Mouse (Mus musculus) stomach, postnatal 0 days (tissue): Measurements from ENCODE around the gene Alas2. TPM values are rescaled to one million over a fixed set of nuclear protein-coding genes. Genes with fewer than 3 reads are reported as not detected.

ENCODE experiments used
- ATAC-seq: fragments of 200-750 bp; cut with Nextera tagmentation; 2 replicates; pipeline ENCODE4 v1.8.0; 2017; ENCODE audit not compliant: low FRiP score, low TSS enrichment
- DNase-seq: peaks from one replicate; pipeline ENCODE4 v3.0.0-alpha.2; 2016; ENCODE audit warnings: low spot score
- H3K27ac ChIP-seq: fragments of 300-500 bp; sonication (generic); replicated peaks from 2 replicates; pipeline ENCODE4 v1.5.1; 2014; ENCODE audit warnings: mild to moderate bottlenecking, control low read depth
- H3K27me3 ChIP-seq: fragments of 300-500 bp; sonication (generic); 2 replicates; pipeline ENCODE4 v1.6.1; 2014; ENCODE audit warnings: low read length; ENCODE audit not compliant: control insufficient read depth, insufficient read depth
- H3K36me3 ChIP-seq: fragments of 300-500 bp; sonication (generic); 2 replicates; pipeline ENCODE4 v1.6.1; 2014; ENCODE audit warnings: low read length, mixed read lengths; ENCODE audit not compliant: control insufficient read depth, insufficient read depth
- H3K4me1 ChIP-seq: fragments of 300-500 bp; sonication (generic); replicated peaks from 2 replicates; pipeline ENCODE4 v1.6.1; 2014; ENCODE audit warnings: antibody characterized with exemption; ENCODE audit not compliant: control insufficient read depth, insufficient read depth
- H3K4me2 ChIP-seq: fragments of 300-500 bp; sonication (generic); replicated peaks from 2 replicates; pipeline ENCODE4 v1.6.1; 2014; ENCODE audit warnings: low read depth, mild to moderate bottlenecking, control low read depth, moderate library complexity
- H3K4me3 ChIP-seq: fragments of 300-500 bp; sonication (generic); 2 replicates; pipeline ENCODE4 v1.5.1; 2014; ENCODE audit warnings: low read depth, low read length, control low read depth
- H3K9ac ChIP-seq: fragments of 300-500 bp; sonication (generic); 2 replicates; pipeline ENCODE4 v1.6.1; 2014; ENCODE audit warnings: mild to moderate bottlenecking, low read length, control low read depth, mixed read lengths
- H3K9me3 ChIP-seq: fragments of 300-500 bp; sonication (generic); 2 replicates; pipeline ENCODE4 v1.6.1; 2016; ENCODE audit warnings: low read length; ENCODE audit not compliant: control insufficient read depth
- CTCF ChIP-seq: IDR thresholded peaks from 2 replicates; pipeline ENCODE4 v1.5.1; 2016; ENCODE audit warnings: antibody characterized with exemption, low read depth, mild to moderate bottlenecking, moderate library complexity
- EP300 ChIP-seq: optimal IDR thresholded peaks from 2 replicates; pipeline ENCODE3; 2016; ENCODE audit warnings: antibody characterized with exemption
- WGBS: fragments of 180-500 bp; shearing (Covaris S2); extraction: QIAGEN DNeasy Blood & Tissue Kit; methylation state at CpG from one replicate; pipeline ENCODE4 v1.1.7; 2014; 5-methylcytosine and 5-hydroxymethylcytosine counted together
- polyA plus RNA-seq: library from polyadenylated mRNA; unstranded; fragments of >200 nt; fragmentation: Nextera tagmentation; extraction: Ambion mirVana; gene quantifications from 2 replicates; pipeline ENCODE4 v1.2.1, GENCODE M21; 2015

The Alas2 gene
- polyA plus RNA-seq: 4.6 and 5.5 TPM in 2 replicates

DNA sequence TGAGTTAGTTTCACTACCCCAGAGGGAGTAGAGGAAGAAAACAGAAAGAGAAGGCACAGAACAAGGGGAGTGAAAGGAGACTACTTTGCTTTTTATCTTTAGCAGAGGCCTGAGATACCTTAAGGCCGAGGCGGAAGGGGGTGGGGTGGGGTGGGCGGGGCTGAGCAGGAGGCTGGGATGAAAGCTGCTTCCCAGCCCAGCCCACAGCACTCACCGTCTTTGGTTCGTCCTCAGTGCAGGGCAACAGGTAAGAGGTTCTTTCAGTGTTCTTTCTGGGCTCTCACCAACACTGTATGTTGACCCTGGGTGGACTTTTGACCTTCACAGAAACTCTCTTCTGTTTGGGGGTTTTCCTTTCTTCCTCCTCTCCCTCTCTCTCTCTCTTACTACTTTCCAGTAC, at the start of gene Alas2:
TSS of gene Alas2 (plus strand) at position 137 of the 400 bp plus-strand sequence.
- 34% methylated on average over 5 of the region's 5 CpGs for WGBS
- no peaks in the 10 kb centered on the region for H3K36me3 ChIP-seq
- H3K9me3 ChIP-seq: no peaks in the 10 kb centered on the region
- H3K4me2 ChIP-seq: no peak within 1 kb of the TSS
- ATAC-seq: no peak
- TF ChIP-seq CTCF (no peak), EP300 (no peak)
- no peak within 1 kb of the TSS for H3K4me3 ChIP-seq
- H3K27me3 ChIP-seq: no peaks in the 10 kb centered on the region
- no peaks in the 10 kb centered on the region for H3K4me1 ChIP-seq
- no peak within 1 kb of the TSS for H3K27ac ChIP-seq
- H3K9ac ChIP-seq: no peak within 1 kb of the TSS
- DNase-seq: no peak

DNA sequence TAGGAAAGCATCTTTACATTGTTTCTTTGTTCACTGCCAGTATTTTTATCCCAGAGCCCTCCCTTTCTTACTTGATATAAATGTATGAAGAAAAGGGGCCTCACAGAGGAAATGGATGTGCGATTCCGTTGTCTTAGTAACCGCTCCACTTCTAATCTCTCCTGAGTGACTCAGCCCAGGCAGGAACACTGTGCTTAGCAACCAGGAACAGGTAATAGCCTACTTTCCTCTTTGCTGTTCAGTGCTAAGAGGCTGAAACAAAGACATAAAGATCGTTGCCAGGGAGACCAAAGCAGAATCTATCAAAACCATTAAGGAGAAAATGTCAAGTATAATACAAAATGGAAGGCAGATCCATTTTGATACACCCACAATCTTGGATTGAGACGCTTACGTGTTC, 38.5 kb upstream of the Alas2 start:
- no peak overlapping the region for H3K4me2 ChIP-seq
- H3K36me3 ChIP-seq: no peaks in the 10 kb centered on the region
- no peaks in the 10 kb centered on the region for H3K27me3 ChIP-seq
- no peaks in the 10 kb centered on the region for H3K9me3 ChIP-seq
- no peaks in the 10 kb centered on the region for H3K4me1 ChIP-seq
- DNase-seq (no peak), ATAC-seq (no peak)
- WGBS: 75% methylated on average over 6 of the region's 6 CpGs
- no peak overlapping the region for H3K4me3 ChIP-seq
- H3K27ac ChIP-seq: no peak overlapping the region
- TF ChIP-seq CTCF (no peak), EP300 (no peak)
- no peak overlapping the region for H3K9ac ChIP-seq

DNA sequence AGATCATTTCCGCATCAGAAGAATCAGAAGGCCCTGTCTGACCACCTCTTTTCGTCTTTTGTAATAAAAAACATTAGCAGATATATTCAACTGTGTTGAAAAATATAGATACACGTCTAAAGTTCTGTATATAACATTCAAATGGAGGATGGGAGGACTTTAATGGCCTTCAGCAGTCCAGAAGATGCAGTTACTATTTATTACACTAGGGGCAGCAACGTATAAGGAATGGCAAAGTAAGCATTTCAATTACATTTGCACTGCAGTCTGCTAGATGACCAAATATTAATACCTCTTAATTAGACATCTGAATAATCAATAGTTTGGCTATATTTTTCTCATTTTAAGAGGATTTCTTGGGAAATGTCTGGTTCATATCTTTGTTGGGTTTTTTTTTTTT, 36.5 kb upstream of the Alas2 start:
- H3K9ac ChIP-seq: no peak overlapping the region
- no peak overlapping the region for H3K4me3 ChIP-seq
- no peaks in the 10 kb centered on the region for H3K36me3 ChIP-seq
- no peaks in the 10 kb centered on the region for H3K27me3 ChIP-seq
- no peak for TF ChIP-seq EP300
- TF ChIP-seq CTCF: peak; percentile 75
- H3K27ac ChIP-seq: no peak overlapping the region
- H3K4me1 ChIP-seq: no peaks in the 10 kb centered on the region
- no peak overlapping the region for H3K4me2 ChIP-seq
- ATAC-seq: no peak
- no peak for DNase-seq
- WGBS: 39% methylated on average over 4 of the region's 4 CpGs
- no peaks in the 10 kb centered on the region for H3K9me3 ChIP-seq

DNA sequence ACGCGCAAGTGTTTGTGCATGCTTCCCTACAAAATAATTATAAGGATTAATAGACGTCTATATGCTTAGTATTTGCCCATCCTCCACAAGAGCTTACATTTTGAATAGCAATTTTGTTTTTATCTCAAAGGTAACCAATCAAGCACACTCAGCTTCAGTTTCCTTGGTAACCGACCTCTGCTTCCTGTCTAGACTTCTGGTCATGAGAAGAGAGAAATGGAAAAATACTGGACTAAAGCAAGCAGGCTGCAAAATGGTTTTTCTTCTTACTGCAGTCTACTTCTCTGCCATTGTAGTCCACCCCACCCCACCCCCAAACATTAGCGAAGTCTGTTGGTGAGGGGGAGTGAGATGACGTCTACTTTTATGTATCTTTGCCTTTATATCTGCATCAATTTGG, 35.9 kb upstream of the Alas2 start:
- Histone ChIP-seq H3K4me2 (no peak overlapping the region), H3K4me3 (no peak overlapping the region), H3K27me3 (no peaks in the 10 kb centered on the region), H3K4me1 (no peaks in the 10 kb centered on the region), H3K27ac (no peak overlapping the region), H3K9me3 (no peaks in the 10 kb centered on the region), H3K9ac (no peak overlapping the region), H3K36me3 (no peaks in the 10 kb centered on the region)
- TF ChIP-seq CTCF: no peak
- no peak for TF ChIP-seq EP300
- DNase-seq: no peak
- ATAC-seq: no peak
- WGBS: 76% methylated on average over 6 of the region's 6 CpGs

DNA sequence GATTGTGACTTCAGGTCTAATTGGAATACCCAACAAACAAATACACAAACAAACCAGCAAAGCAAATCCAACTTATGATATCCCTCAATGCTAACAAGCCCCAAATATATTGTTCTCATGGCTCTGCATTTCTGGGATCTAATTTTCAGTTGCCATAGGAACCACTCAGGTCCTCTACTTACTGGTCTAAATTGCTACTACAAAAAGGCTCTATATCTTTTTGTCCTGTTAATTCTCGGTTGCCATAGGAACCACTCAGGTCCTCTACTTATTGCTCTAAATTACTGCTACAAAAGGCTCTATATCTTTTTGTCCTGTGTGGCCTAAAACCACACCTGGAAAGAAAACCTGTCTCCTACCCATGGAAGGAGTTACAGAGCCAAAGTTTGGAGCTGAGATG, 33.0 kb upstream of the Alas2 start:
- ATAC-seq: no peak

DNA sequence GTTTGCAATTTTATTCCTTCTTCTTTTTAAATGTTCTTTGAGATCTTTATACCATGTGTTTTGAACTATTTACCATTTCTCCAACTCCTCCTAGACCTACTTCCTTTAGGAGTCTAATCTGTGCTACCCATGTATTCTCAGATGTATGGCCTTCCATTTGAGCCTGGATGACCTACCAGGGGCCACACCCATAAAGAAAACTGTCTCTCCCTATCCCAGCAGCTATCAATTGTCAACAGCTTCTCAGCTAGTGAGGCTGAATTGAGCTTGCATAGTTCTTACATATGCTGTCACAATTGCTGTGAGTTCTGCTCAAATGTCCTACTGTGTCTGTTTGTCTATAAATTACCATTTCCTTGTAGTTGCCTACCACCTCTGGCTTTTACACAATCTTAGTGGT, 31.2 kb upstream of the Alas2 start:
- Histone ChIP-seq H3K9ac (no peak overlapping the region), H3K27ac (no peak overlapping the region), H3K4me2 (no peak overlapping the region), H3K9me3 (no peaks in the 10 kb centered on the region), H3K4me3 (no peak overlapping the region), H3K4me1 (no peaks in the 10 kb centered on the region), H3K27me3 (no peaks in the 10 kb centered on the region), H3K36me3 (no peaks in the 10 kb centered on the region)
- DNase-seq (no peak), ATAC-seq (no peak)
- TF ChIP-seq EP300: no peak
- no peak for TF ChIP-seq CTCF

More for the DNA sequence above, 33.0 kb upstream of the Alas2 start:
- no peak overlapping the region for H3K27ac ChIP-seq
- H3K4me3 ChIP-seq: no peak overlapping the region
- 84% methylated on average over 1 of the region's 1 CpGs for WGBS
- H3K27me3 ChIP-seq: no peaks in the 10 kb centered on the region
- DNase-seq: no peak
- no peaks in the 10 kb centered on the region for H3K36me3 ChIP-seq
- H3K4me1 ChIP-seq: no peaks in the 10 kb centered on the region
- no peak overlapping the region for H3K9ac ChIP-seq
- TF ChIP-seq CTCF (no peak), EP300 (no peak)
- no peaks in the 10 kb centered on the region for H3K9me3 ChIP-seq
- no peak overlapping the region for H3K4me2 ChIP-seq
